Mouse (Mus musculus) frontal cortex, adult 2 months (tissue): ENCODE data around the gene Slc26a5. TPM values are rescaled to one million over a fixed set of nuclear protein-coding genes. Genes with fewer than 3 reads are reported as not detected.
A peak's percentile ranks its signal among the peaks of the same experiment; 100 is the strongest.

Experiments used
- DNase-seq, 2 experiments: peaks; one replicate each; pipeline ENCODE4 v3.0.0; 2022; ENCODE audit warnings: low spot score in 1 of 2; ENCODE audit errors: extremely low spot score in 1 of 2
- polyA plus RNA-seq: library from polyadenylated mRNA; depleted of rRNA; stranded (reverse); fragments of >200 nt; gene quantifications from 2 replicates; pipeline ENCODE4 v1.2.3, GENCODE M21; 2012; rRNA removed

The Slc26a5 gene
- 0.12 and 0.15 TPM in 2 replicates for polyA plus RNA-seq

DNA sequence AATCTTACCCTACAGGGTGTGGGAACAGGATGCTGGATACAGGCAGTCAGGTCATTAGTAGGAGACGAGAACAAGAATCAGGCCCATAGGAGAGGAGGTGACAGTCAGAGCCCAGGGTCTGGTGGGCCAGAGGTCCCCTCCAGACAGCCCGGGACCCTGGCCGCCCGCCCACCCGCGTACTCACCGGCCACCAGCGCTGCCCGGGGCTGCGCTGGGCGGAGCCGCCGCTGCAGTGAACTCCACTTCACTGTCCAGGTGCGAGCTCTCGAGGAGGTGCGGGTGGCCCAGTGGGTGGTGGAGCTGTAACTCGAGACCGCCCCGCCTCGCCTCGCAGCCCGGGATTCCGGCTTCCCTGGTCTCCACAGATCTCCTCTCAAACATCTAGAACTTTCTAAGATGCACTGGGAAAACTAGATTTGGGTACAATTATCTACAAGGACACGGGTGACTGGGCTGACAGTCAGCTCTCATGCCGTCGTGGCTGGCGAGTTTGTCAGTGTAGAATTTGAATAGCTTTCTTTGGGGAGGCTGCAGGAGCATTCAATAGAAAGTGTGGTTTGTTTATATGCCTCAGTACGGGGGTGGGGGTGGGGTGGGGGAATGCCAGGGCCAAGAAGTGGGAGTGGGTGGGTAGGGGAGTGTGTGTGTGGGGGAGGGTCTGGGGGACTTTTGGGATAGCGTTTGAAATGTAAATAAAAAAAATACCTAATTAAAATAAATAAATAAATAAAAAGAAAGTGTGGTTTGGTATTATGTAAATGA lies at the start of gene Slc26a5:
Slc26a5 (minus strand) TSS at position 259 of the 762 bp plus-strand sequence.
- DNase-seq, result peak in 1 of 2 experiments; percentile 2

DNA sequence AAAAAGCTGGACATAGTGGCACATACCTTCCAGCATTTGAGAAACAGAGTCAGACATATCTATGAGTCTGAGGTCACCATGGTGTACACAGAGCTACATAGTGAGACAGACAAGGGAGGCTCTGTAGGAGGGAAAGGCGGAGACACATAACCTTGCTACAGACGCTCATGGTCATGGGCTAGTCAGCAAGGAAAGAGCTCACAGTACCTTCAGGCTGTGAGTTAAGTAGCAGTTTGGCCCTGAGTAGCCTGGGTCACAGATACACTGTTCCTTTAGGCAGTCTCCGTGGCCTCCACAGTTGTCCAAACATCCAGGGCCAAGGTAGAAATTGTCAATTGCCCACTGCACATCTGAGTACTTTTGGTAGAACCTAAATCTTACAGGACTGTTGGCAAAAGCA lies 49.4 kb upstream of the Slc26a5 start:
- no peak for DNase-seq

DNA sequence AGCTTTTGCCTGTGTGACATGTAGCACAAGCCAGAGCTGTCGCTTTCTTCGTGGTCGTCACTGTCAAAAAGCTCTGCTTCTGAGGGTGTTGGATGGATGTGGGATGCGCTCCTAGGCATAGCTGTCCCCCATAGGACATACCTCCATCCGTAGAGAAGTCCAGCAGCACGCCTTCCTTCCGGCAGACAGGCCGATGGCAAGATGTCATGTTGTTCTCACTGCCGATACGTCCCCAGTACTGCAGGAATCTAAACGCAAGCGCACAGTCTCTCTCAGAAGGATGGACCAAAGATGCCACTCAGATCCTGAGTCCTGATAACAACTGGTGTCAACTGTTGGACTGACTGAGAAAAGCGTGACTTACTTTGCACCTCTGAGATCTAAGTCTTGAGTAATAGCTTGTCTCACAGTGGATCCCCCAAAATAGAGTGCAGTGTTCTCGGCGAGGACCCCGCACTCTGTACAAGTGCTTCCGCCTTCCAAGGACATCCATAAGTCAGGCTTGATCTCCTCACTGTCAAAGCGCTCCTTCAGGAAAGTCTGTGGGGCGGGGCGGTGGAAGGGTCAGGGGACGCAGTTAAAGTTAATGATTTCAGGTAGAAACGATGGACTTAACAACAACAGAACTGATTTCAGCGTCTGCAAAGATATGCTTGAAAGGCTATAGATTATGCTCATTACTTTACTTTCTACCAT lies 47.6 kb upstream of the Slc26a5 start:
- no peak for DNase-seq

DNA sequence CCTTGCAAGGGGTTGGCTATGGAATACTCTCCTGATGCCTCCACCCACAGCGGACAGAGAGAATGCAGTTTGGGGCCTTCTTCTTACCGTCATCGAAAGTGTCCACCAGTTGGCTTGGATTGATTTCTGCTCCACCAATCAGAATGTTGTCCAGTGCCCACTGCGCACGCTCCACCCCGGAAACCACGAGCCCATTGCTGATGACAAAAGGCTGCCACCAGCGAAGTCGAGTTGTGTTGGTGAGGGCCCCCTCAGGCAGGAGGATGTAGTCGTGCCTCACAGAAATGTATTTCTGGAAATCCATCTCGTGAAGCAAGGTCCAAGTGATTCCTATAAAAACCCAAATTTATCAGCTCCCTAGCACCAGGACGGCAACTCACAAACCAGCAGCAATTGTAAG lies 45.3 kb upstream of the Slc26a5 start:
- no peak for DNase-seq

DNA sequence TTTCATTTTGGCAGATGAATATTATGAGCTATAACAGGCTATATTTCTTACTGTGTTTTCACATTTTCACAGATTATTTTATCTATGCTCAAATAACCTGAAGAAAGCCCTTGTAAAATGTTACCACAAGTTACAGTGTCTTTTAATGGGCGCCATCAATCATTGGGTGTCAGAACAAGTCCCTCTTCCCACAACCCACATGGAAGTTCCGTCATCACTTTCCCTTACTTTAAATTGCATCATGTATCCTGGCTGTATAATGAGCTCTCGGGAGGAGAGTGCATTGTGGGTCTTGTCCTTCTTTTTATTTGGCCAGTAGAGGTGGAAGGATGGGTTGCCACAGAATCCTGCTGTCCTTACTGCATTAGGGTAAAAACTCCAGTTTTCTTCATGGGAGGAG lies 44.3 kb upstream of the Slc26a5 start:
- DNase-seq, result no peak

DNA sequence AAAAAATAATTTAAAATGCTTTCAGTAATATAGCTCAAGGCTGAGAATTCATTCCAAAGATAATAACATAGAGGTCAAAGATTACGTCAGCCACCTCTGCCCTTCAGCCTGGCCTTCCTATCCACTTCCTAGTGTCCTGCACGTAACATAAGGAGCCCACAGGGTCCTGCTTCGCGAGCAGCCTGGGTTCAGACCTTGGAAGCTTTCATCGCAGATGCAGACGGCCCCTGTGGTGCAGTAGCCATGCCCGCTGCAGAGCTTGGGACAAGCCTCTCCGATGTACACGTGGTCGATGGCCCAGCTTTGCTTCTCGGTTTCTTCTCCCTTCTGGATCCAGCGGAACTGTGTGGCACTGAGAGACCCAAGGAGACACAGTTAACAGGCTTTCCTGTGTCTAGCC lies 36.0 kb upstream of the Slc26a5 start:
- no peak for DNase-seq

DNA sequence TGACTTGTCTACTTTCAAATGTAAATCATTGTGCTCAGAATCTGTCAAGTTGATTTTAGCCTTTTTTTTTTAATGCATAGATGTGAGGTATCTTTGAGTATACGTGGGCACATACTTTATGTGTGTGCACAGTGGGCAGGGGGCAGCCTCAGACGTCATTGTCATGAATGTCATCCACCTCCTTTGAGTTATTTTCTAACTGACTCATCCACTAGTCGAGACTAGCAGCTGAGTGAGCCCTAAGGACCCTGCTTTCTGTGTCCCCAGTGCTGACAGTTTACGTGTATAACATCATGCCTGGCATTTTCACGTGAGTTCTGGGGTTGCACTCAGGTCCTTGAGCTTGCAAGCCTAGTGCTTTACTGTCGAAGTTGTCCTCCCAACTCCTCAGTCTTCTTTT lies 35.5 kb upstream of the Slc26a5 start:
- no peak for DNase-seq

DNA sequence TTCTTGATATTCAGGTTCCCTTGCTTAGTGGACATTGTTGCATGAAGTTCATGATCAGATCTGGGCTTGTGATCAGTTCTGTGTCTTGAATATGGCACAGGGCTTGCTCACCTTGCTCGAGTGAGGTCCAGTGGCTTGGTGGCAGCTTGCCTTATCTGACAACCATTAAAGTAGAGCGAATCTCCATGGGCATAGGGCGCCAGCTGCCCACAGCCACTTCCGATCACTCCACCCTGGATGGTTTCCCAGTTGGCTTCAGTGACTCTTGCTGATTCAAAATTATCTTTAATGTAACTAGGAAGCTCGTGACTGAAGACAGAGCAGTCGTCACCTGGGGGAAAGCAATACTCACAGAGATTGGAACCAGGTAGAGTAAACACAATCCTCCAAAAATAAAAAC lies 33.5 kb upstream of the Slc26a5 start:
- no peak for DNase-seq

DNA sequence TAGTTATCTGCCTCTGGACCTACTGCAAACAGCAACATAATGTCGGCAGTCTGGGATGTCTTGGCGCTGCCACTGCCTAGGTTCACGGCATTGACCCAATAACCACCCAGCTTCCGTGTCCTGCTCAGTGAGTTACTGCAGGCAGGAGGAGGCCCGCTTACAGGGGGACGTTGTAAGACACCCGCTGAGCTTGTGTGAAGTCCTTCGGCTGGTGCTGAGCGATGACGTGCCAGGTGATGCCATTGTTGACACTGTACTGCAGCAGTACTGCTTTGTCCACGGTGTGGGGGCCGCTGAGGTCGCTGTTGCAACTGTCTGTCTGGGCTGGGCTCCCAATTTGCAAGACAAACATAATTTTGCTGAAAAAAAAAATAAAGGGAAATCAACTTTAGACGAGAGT lies 31.2 kb upstream of the Slc26a5 start:
- DNase-seq, result no peak

DNA sequence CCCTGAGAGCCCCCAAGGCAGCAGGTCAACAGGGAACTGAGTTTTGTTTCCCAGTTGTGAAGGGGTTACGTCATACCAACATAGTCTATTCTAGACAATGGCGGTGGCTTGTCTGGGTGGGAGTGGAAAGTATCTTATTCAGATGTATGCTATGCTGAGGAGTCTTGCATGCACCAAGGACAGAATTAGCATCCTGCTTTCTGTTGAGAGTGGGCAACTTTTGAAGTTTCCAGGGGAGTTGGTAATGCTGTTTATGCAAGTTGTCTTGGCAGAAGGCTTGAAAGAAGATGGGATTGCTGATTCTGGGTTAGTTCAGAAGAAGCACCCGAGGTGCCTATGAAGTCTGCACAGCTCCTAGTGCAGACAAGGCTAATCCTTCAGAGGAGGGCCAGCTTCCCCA lies 28.8 kb upstream of the Slc26a5 start:
- peak; percentile 28 to 33 for DNase-seq

DNA sequence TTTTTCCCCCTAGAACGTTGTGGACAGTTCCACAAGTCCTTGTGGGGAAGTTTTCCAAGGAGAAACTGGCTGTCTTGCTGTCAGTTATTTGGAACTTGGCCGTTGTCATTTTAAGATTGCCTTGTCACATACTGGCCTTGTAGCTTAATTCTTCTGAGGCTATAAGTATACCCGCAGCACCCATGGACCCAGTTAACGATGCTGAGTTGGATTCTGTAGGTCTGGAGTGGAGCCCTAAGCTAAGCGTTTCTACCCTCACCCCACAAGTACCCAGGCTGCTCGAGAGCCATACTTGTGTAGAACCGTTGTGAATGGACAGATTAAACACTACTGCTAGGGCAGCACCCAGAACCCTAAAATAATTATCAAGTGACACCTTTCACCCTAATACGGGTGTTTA lies 1.3 kb upstream of the Slc26a5 start:
- no peak for DNase-seq

DNA sequence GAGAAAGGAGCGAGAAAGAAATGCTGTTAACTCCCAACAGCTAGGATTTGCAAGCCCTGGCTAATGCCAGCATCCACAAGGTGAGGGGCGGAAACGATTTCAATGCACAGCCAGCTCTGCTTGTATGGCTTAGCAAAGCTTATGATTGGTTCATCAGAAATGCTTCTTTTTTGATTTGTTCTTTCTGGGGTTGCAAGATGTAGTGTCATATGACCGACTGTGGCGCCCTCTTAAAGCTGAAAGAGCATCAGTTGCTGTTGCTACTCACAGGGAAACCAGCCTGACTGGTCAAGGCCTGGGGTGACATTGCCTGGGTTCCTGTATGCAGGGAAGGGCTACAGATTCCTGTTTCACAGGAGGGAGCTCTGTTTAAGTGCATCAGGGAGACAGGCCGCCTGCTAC lies 908 bp upstream of the Slc26a5 start:
- DNase-seq, result peak; percentile 15 to 38

DNA sequence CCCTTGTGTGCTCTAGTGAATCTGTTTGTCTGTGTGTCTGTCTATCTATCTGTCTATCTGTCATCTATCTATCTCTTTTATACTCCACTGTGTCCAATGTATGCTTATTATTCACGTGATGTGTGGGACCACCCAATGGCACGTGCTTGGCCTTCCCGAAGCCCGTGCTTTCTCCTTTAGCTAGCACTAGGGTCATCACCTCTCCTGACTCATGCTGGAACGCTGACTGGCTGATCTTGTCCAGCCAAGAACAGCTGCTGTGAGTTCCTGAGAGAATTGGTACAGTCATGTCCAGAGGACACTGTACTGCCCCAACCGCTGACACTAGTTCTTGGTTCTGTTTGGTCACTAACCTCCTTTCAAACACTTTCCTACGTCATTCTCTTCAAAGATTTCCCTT lies 6.8 kb downstream of the Slc26a5 start:
- no peak for DNase-seq

DNA sequence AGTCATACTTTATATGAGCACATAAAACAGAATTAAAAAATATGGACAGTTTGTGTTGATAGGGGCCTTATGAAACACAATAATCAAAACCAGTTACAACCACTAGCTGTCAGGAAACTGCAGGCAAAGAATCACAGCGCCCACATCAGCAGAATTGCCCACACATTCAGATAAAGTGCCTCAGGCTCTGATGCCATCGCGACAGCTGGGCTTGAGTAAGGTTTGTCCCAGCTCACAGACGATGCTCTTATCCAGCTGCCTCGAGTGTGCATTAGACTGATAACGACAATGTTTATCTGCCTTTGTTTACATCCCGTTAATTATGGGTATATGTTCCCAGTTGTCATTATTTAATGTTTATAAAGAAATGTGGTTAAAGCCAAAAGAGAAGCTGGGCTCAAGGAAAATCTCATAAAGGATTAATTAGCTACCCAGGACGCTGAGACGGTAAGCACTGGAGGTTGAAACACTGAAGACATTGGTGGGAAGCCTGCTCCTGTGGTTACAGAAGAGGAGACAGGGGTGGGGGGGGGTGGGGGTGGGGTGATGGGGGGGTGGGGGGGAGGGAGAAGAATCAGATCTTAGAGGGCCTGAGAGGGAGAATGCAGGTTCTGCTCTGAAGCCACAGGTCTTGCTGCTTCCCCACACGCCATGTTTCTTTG lies 13.6 kb downstream of the Slc26a5 start:
- peak in 1 of 2 experiments; percentile 36 for DNase-seq

DNA sequence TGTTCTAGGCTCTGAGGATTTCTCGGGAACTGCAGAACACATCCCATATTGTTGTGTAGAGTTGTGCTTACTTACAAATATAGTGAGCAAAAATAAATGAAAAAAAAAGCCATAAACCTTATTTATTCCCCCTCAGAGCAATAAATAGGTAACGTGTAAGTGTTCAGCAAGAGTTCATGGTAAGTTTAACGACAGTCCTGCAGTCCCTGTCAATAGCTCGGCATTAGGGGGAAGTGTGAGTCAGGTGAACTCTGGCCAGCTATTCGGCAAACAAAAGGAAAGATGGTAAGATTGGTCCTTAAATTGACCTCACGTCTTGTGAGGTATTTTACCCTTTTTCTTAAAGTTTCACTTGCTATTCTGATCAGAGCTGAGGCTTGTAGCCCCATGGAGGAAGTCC lies 18.0 kb downstream of the Slc26a5 start:
- DNase-seq, result no peak

DNA sequence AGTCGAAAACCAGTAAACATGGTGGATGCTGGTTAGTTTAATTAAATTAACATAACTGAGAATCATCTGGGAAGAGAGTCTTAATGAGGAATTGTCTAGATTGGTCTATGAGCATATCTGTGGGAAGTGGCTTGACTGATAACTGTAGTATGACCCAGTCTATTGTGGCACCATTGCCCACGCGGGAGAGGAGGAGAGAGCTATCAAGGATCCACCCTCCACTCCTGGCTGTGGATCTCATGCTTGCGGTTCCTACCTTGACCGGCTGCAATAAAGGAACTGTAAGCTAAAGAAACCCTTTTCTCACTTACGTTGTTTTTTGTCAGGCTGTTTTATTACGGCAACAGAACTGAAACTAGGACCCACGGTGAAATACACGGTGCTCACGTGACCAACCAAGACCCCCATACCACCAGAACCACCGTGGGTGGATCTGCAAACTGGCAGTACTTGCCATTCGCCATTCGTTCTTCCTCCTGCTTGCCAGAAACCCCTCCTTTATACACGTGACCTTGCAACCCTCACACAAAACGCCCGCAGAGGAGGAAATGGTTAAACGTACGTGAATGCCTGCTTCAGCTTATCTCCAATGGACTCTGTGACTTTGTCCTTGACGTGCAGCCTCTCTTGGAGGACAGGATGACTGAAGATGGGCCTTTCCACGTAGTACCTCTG lies 18.7 kb downstream of the Slc26a5 start:
- DNase-seq, result no peak

DNA sequence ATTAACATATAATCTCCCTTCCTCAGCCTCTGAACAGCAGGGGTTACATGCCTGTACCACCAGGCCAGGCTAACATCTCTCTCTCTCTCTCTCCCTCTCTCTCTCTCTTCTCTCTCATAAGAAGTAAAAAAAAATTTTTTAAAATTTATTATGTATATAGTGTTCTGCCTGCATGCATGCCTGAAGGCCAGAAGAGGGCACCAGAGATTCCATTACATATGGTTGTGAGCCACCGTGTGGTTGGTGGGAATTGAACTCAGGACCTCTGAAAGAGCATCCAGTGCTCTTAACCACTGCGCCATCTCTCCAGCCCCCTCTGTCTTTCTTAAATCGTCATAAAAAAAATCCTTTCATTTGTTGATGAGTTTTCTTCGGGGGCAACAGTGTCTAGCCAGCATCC lies 20.7 kb downstream of the Slc26a5 start:
- no peak for DNase-seq

DNA sequence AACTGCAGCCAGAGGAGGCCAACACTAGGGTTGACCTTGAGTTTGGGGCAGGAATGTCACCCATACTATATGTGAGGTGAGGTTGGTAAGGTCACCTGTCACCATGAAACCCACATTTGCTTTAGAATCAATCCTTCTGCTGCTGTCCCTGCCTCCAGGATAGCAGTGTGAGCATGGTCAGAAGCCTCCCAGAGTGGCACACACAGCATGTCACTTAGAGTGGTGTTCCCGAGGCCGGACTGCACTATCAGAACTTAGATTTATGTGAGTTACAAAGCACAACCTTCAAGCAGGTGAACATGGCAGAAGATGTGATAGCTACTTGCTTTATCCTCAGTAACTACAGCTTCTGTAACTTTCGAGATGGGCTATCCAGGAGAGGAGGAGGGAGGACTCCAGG lies 33.6 kb downstream of the Slc26a5 start:
- DNase-seq, result no peak

DNA sequence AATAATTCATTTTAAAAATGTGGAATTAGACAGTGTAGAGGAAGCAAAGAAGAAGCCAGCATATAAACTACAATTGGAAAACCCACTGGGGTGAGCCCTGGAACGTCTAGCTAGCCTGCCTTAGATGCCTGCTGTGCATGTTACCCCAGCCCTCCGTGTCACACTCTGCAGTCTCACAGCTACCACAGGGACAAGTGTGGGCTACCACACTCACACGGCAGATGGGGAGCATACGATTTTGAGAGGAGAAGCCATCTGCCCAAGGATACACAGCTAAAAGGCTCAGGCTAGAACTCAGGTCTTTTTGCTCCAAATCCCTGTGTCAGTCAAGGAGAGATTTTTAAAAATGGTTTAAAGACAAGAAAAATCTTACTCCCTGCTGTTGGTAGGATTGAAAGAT lies 36.5 kb downstream of the Slc26a5 start:
- peak; percentile 29 to 50 for DNase-seq

DNA sequence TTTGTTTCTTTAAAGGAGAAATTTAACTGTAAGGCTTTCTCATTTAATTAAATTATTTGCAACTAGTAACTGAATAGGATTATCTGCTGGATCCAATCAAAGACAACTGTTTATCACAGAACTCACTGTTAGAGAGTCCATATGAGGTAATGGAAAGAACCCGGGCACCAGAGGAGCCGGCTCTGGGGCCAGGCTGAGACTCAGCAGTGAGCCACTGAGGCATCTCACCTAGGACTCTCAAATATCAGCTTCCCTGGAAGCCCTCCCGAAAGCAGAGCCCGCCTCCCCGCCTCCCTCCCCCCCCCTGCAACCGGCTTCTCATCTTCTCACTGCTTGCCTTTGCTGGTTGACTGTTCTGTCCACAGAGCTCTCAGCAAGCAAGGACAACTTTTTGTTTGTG lies 37.8 kb downstream of the Slc26a5 start:
- no peak for DNase-seq

DNA sequence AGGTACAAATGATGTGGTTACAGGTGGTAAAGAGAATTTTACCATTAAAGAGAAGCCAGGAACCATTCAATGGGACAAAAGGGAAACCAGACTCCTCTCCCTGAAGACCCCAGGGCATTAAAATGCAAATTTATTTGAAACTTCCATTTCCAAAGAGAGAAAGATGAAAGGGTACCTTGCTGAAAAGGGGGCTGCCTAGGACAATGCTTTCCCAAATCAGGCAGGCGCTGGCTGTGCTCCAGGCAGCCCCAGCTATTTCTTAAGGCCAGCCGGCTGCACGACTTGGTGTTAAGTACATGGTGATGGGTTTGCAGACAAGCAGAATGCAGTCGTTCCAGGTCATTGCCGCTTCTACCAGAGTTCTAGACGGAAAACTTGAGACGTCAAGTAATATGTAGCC lies 39.0 kb downstream of the Slc26a5 start:
- DNase-seq, result no peak
